Mouse (Mus musculus): ENCODE data around the gene Mrpl17. TPM values are rescaled to one million over a fixed set of nuclear protein-coding genes. Genes with fewer than 3 reads are reported as not detected.

Gene Mrpl17
- total and polyA plus RNA-seq, 3 experiments = 306 to 451 (median 399) TPM

- no peak for DNase-seq (ENCODE audit: extremely low read depth)
- Histone ChIP-seq H3K4me3 (replicated peaks in 1 of 3; ENCODE audit: low read depth in 2 of 3, low read length in 2 of 3, poor library complexity in 1 of 3) (no peak overlapping the region), H3K27me3 (replicated peaks) (no peaks in the 10 kb centered on the region), H3K4me1 (ENCODE audit: control insufficient read depth in 1 of 2, insufficient read depth in 2 of 2) (peaks cover 0 to 16% of the 10 kb centered on the region in 2 experiments; a peak in 2 of 4 replicates), H3K79me2 (replicated peaks; ENCODE audit: control insufficient read depth, extremely low read depth, insufficient read depth, poor library complexity, severe bottlenecking) (no peaks in the 10 kb centered on the region), H3K27ac (ENCODE audit: insufficient read depth, low read depth) (no peak overlapping the region), H3K9me3 (replicated peaks; ENCODE audit: low read length) (no peaks in the 10 kb centered on the region), H3K4me2 (ENCODE audit: insufficient read depth, low read depth, poor library complexity, severe bottlenecking) (no peak overlapping the region), H3K36me3 (replicated peaks in 1 of 2; ENCODE audit: control insufficient read depth in 1 of 2, insufficient read depth in 1 of 2, low read length in 1 of 2) (no peaks in the 10 kb centered on the region), H3K9ac (ENCODE audit: insufficient read depth, low read depth) (no peak overlapping the region)
- TF ChIP-seq GABPA (IDR thresholded peaks at IDR 0.05; ENCODE audit: insufficient replicate concordance, low read depth, low read length) (no peak), MAFK (IDR thresholded peaks at IDR 0.05; ENCODE audit: insufficient replicate concordance, low read length) (no peak), SMC3 (IDR thresholded peaks at IDR 0.05; ENCODE audit: low read depth, low read length) (no peak)
- in situ Hi-C loops (cut with MboI; ENCODE audit: low pct_ligation_motif_present, low pct_unique_long_range_greater_than_20kb, low sequenced_read_pairs) = no loop called here
- dilution Hi-C loops (cut with MboI; ENCODE audit: extremely low pct_ligation_motif_present, extremely low pct_unique_long_range_greater_than_20kb, low sequenced_read_pairs) = no loop called here
Measured at GRCm38 (mm10) chr7:105767729-105768165, 43.2 kb downstream of the Mrpl17 start.

- no peak for DNase-seq (ENCODE audit: extremely low read depth)
- H3K4me1 ChIP-seq (ENCODE audit: control insufficient read depth in 1 of 2, insufficient read depth in 2 of 2) = peaks cover 0 to 8% of the 10 kb centered on the region in 2 experiments; a peak in 2 of 4 replicates
- H3K27ac ChIP-seq (ENCODE audit: insufficient read depth, low read depth) = no peak overlapping the region
- H3K36me3 ChIP-seq (replicated peaks in 1 of 2; ENCODE audit: control insufficient read depth in 1 of 2, insufficient read depth in 1 of 2, low read length in 1 of 2) = no peaks in the 10 kb centered on the region
- H3K4me3 ChIP-seq (replicated peaks in 1 of 3; ENCODE audit: low read depth in 2 of 3, low read length in 2 of 3, poor library complexity in 1 of 3) = no peak overlapping the region
- H3K9ac ChIP-seq (ENCODE audit: insufficient read depth, low read depth) = no peak overlapping the region
- dilution Hi-C loops (cut with MboI; ENCODE audit: extremely low pct_ligation_motif_present, extremely low pct_unique_long_range_greater_than_20kb, low sequenced_read_pairs) = no loop called here
- TF ChIP-seq ZNF384 (IDR thresholded peaks at IDR 0.05; ENCODE audit: low read depth, low read length) (no peak), GABPA (IDR thresholded peaks at IDR 0.05; ENCODE audit: insufficient replicate concordance, low read depth, low read length) (no peak)
- H3K9me3 ChIP-seq (replicated peaks; ENCODE audit: low read length) = no peaks in the 10 kb centered on the region
- in situ Hi-C loops (cut with MboI; ENCODE audit: low pct_ligation_motif_present, low pct_unique_long_range_greater_than_20kb, low sequenced_read_pairs) = no loop called here
- H3K4me2 ChIP-seq (ENCODE audit: insufficient read depth, low read depth, poor library complexity, severe bottlenecking) = no peak overlapping the region
- no peaks in the 10 kb centered on the region for H3K79me2 ChIP-seq (replicated peaks; ENCODE audit: control insufficient read depth, extremely low read depth, insufficient read depth, poor library complexity, severe bottlenecking)
- H3K27me3 ChIP-seq (replicated peaks) = peaks cover 10% of the 10 kb centered on the region
Measured at GRCm38 (mm10) chr7:105764331-105764730, 46.6 kb downstream of the Mrpl17 start.

- H3K36me3 ChIP-seq (replicated peaks in 1 of 2; ENCODE audit: control insufficient read depth in 1 of 2, insufficient read depth in 1 of 2, low read length in 1 of 2) = no peaks in the 10 kb centered on the region
- H3K79me2 ChIP-seq (replicated peaks; ENCODE audit: control insufficient read depth, extremely low read depth, insufficient read depth, poor library complexity, severe bottlenecking) = no peaks in the 10 kb centered on the region
- in situ Hi-C loops (cut with MboI; ENCODE audit: low pct_ligation_motif_present, low pct_unique_long_range_greater_than_20kb, low sequenced_read_pairs) = no loop called here
- peaks cover 0 to 8% of the 10 kb centered on the region in 2 experiments; a peak in 2 of 4 replicates for H3K4me1 ChIP-seq (ENCODE audit: control insufficient read depth in 1 of 2, insufficient read depth in 2 of 2)
- H3K27me3 ChIP-seq (replicated peaks) = peaks cover 26% of the 10 kb centered on the region
- H3K9ac ChIP-seq (ENCODE audit: insufficient read depth, low read depth) = no peak overlapping the region
- H3K4me3 ChIP-seq (replicated peaks in 1 of 3; ENCODE audit: low read depth in 2 of 3, low read length in 2 of 3, poor library complexity in 1 of 3) = no peak overlapping the region
- no peaks in the 10 kb centered on the region for H3K9me3 ChIP-seq (replicated peaks; ENCODE audit: low read length)
- DNase-seq (ENCODE audit: extremely low read depth) = no peak
- TF ChIP-seq NELFE (IDR thresholded peaks at IDR 0.05; ENCODE audit: low read depth, low read length) (no peak), MAFK (IDR thresholded peaks at IDR 0.05; ENCODE audit: insufficient replicate concordance, low read length) (no peak), CTCF (conservative IDR thresholded peaks at IDR 0.05 in 1 of 2, IDR thresholded peaks at IDR 0.05 in 1 of 2; ENCODE audit: low read depth in 2 of 2, low read length in 2 of 2) (no peak), USF2 (conservative IDR thresholded peaks at IDR 0.05; ENCODE audit: low read depth, low read length) (no peak), ZC3H11A (IDR thresholded peaks at IDR 0.05; ENCODE audit: low read depth, low read length) (no peak), ETS1 (conservative IDR thresholded peaks at IDR 0.05; ENCODE audit: low read depth, low read length) (no peak), JUND (conservative IDR thresholded peaks at IDR 0.05; ENCODE audit: low read depth, low read length) (no peak), POLR2AphosphoS2 (IDR thresholded peaks at IDR 0.05; ENCODE audit: low read depth, low read length) (no peak), ZNF384 (IDR thresholded peaks at IDR 0.05; ENCODE audit: low read depth, low read length) (no peak), CHD2 (IDR thresholded peaks at IDR 0.05; ENCODE audit: low read length) (no peak), MYC (IDR thresholded peaks at IDR 0.05; ENCODE audit: low read depth, low read length) (no peak), RAD21 (IDR thresholded peaks at IDR 0.05; ENCODE audit: low read depth, low read length) (no peak), HCFC1 (IDR thresholded peaks at IDR 0.05; ENCODE audit: low read depth, low read length) (no peak)
- dilution Hi-C loops (cut with MboI; ENCODE audit: extremely low pct_ligation_motif_present, extremely low pct_unique_long_range_greater_than_20kb, low sequenced_read_pairs) = no loop called here
- no peak overlapping the region for H3K4me2 ChIP-seq (ENCODE audit: insufficient read depth, low read depth, poor library complexity, severe bottlenecking)
- H3K27ac ChIP-seq (ENCODE audit: insufficient read depth, low read depth) = no peak overlapping the region
Measured at GRCm38 (mm10) chr7:105762517-105763270, 48.2 kb downstream of the Mrpl17 start.

All from CH12.LX (cell line).